Mouse (Mus musculus) C2C12 (cell line): ENCODE results near the gene Hspb11.

ENCODE experiments used
- CTCF ChIP-seq: IDR thresholded peaks from one replicate; pipeline ENCODE4 v1.5.1; 2011; ENCODE audit not compliant: control insufficient read depth, insufficient read depth, insufficient read length
- FOSL1 ChIP-seq: IDR thresholded peaks from one replicate; pipeline ENCODE4 v1.8.0; 2011; ENCODE audit warnings: mild to moderate bottlenecking, low read length; ENCODE audit not compliant: poor library complexity, insufficient read depth, severe bottlenecking
- USF1 ChIP-seq: IDR thresholded peaks from one replicate; pipeline ENCODE4 v1.6.1; 2011; ENCODE audit warnings: low read depth, mild to moderate bottlenecking, control low read depth, moderate library complexity

DNA sequence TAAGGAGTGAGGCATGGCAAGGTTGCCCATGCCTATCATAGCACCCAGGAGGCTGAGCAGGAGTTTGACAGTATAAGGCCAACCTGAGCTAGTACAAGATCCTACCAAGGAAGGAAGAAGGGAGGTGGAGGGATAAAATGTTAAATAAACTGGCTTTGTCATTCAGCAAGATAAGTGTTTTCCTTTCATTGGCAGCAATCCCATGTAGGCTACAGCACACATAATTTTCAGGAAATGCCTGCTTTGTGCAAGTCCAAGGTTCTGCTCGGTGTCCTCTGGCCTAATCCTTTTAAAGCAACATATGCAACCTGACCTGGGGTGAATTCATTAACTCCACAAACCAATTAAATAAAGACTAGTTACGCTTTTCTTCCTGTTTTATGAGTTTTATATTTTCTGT lies 8.0 kb upstream of the Hspb11 start:
- TF ChIP-seq CTCF (no peak), FOSL1 (no peak), USF1 (no peak)
